Mouse (Mus musculus) adrenal gland, adult 10 weeks (tissue): ENCODE measurements around the gene Krtap4-6. TPM values are rescaled to one million over a fixed set of nuclear protein-coding genes. Genes with fewer than 3 reads are reported as not detected.

Experiments used
- polyA plus RNA-seq: library from polyadenylated mRNA; stranded (reverse); fragments of 350-450 nt; fragmentation: Illumina TruSeq; extraction: RNeasy Lipid Tissue Mini Kit (QIAGEN cat#74804); gene quantifications from one replicate; pipeline ENCODE4 v1.2.3, GENCODE M21; 2014; ENCODE audit warnings: low read depth, low replicate concordance

Krtap4-6 gene
- not detected for polyA plus RNA-seq

DNA sequence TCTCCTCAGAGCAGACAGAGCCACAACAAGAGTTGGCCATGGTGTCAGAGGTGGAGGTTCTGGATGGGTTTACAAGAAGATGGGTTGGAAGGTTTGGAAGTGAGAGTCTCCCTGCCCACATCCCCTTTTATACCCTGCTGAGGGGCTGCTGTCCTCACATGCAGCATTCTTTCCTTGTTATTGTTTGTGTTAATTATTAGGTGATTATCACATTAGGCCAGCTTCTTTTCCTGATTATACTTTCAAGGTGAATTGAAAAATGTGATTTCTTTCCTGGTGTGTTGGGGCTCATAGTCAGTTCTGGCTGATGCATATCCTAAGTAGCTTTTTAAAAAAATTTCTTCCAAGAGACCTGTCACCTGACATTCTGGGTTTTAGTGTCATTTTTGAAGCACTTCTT, at the start of gene Krtap4-6:
Gene Krtap4-6, minus strand, starts transcription at position 101 of the 400 bp plus-strand sequence.

DNA sequence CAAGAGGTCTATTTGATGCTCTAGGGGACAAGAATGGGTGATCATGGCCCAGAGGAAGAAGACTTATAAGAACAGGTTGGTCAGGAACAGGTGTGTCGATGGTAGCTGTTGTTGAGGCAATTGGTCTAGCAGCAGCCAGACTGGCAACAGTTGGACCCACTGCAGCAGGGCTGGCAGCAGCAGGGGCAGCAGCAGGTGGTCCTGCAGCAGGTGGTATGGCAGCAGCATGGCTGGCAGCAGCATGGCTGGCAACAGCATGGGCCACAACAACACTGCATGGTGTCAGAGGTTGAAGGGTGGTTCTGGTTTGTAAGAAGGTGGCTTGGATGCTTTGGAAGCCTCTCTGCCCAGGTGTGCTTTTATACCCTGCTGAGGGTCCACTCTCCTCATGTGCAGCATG, 24.7 kb upstream of the Krtap4-6 start, which contains the start of gene Gm14190:
Gene Gm14190, minus strand, starts transcription at position 278 of the 400 bp plus-strand sequence.

DNA sequence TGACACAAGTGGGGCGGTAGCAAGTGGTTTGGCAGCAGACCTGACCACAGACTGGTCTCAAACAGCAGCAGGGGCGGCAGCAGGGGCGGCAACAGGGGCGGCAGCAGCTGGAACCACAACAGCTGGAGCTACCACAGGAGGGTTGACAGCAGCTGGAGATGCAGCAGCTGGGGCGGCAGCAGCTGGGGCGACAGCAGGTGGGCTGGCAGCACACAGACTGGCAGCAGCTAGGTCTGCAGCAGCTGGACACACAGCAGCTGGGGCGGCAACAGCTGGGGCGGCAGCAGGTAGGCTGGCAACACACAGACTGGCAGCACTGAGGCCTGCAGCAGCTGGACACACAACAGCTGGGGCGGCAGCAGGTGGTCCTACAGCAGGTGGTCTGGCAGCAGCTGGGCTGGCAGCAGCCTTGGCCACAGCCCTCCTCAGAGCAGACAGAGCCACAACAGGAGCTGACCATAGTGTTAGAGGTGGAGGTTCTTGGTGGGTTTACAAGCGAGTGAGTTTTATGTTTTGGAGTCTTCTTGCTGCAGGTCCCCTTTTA, 7.2 kb downstream of the Krtap4-6 start, which contains the start of gene Gm11563:
Gene Gm11563, minus strand, starts transcription at position 494 of the 544 bp plus-strand sequence.

DNA sequence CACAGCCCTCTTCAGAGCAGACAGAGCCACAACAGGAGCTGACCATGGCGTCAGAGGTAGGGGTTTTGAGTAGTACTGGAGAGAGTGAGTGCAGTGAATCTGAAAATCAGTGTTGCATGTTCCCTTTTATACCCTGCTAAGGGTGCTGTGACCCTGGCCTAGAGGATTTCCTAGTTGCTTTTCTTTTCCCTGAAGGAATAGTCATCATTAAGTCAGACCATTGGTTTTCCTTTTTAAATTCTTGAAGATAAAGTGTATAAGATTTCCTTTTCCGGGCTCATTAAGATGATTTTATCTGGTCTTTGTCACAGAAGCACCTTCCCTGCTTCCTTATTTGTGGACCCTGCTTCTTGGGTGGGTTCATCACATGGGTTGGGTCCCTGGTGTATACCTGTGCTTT, 15.6 kb downstream of the Krtap4-6 start, which contains the start of gene Gm11555:
Gene Gm11555, minus strand, starts transcription at position 101 of the 400 bp plus-strand sequence.

DNA sequence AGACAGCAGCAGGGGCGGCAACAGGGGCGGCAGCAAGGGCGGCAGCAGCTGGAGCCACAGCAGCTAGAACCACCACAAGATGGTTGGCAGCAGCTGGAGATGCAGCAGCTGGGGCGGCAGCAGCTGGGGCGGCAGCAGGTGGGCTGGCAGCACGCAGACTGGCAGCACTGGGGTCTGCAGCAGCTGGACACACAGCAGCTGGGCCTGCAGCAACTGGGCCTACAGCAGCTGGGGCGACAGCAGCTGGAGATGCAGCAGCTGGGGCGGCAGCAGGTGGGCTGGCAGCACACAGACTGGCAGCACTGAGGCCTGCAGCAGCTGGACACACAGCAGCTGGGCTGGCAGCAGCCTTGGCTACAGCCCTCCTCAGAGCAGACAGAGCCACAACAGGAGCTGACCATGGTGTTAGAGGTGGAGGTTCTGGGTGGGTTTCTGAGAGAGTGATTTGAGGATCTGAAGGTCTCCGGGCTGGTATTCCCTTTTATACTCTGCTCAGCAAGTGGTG, 22.1 kb downstream of the Krtap4-6 start, which contains the start of gene Krtap4-7:
Gene Krtap4-7, minus strand, starts transcription at position 455 of the 505 bp plus-strand sequence.

DNA sequence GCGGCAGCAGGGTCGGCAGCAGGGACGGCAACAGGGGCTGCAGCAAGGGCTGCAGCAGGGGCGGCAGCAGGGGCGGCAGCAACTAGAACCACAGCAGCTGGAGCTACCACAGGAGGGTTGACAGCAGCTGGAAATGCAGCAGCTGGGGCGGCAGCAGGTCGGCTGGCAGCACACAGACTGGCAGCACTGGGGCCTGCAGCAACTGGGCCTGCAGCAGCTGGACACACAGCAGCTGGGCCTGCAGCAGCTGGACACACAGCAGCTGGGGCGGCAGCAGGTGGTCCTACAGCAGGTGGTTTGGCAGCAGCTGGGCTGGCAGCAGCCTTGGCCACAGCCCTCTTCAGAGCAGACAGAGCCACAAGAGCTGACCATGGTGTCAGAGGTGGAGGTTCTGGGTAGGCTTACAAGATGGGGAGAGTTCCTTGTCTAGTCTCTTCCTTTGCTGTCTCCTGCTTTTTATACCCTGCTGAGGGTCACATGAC, 31.1 kb downstream of the Krtap4-6 start, which contains the start of gene Krtap4-2:
Gene Krtap4-2, minus strand, starts transcription at position 432 of the 482 bp plus-strand sequence.

DNA sequence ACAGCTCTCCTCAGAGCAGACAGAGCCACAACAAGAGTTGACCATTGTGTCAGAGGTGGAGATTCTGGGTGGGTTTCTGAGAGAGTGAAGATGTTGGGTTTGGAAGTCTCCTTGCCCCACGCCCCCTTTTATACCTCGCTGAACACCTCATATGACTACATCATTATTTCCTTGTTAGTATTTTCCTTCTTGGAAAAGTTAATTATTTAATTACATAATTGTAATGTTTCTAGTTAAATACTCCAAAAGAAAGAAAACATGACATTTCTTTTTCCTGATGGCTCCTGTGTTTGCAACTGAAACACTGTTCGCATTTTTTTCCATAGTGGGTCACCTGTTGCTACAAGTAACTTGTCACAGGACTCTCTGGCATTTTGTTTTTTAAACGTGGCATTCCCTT, 37.6 kb downstream of the Krtap4-6 start, which contains the start of gene Krtap4-1:
Gene Krtap4-1, minus strand, starts transcription at position 101 of the 400 bp plus-strand sequence.

DNA sequence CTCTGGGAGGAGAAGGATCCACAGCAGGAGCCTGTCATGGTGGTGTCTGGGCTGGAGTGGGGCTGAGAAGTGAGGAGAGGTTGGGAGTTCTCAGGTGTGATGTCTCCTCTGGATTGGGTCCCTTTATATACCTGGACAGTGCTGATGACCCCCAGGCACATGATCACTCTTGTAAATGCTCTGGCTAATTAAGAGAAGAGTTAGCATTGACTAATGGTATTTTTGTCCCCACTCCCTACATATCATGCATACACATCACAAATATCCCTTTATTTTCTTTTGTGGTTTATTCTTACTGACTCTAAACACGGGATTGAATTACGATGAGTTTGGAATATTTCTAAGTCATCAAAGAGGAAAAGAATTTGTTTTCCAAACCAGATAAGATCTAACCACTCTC, 45.4 kb downstream of the Krtap4-6 start, which contains the start of gene Gm11562:
Gene Gm11562, minus strand, starts transcription at position 101 of the 400 bp plus-strand sequence.

Other genes starting within 250 kb of the Krtap4-6 start
- not detected for gene Krt12, start 243.7 kb downstream of the Krtap4-6 start, polyA plus RNA-seq
- gene Krt20, start 227.8 kb downstream of the Krtap4-6 start, polyA plus RNA-seq: not detected
- gene Krt23, start 172.8 kb downstream of the Krtap4-6 start, polyA plus RNA-seq: not detected
- gene Krt39, start 144.6 kb downstream of the Krtap4-6 start, polyA plus RNA-seq: not detected
- gene Krt40, start 122.8 kb downstream of the Krtap4-6 start, polyA plus RNA-seq: not detected
- gene Krtap3-3, start 115.1 kb downstream of the Krtap4-6 start, polyA plus RNA-seq: not detected
- gene Krtap3-2, start 109.1 kb downstream of the Krtap4-6 start, polyA plus RNA-seq: not detected
- not detected for gene Gm11939, start 106.5 kb downstream of the Krtap4-6 start, polyA plus RNA-seq
- gene Krtap3-1, start 99.3 kb downstream of the Krtap4-6 start, polyA plus RNA-seq: not detected
- not detected for gene Krtap1-5, start 84.9 kb downstream of the Krtap4-6 start, polyA plus RNA-seq
- gene Krtap1-4, start 82.3 kb downstream of the Krtap4-6 start, polyA plus RNA-seq: not detected
- not detected for gene Krtap1-3, start 74.6 kb downstream of the Krtap4-6 start, polyA plus RNA-seq
- gene Krtap9-3, start 67.9 kb downstream of the Krtap4-6 start, polyA plus RNA-seq: not detected
- gene Gm11938, start 62.7 kb downstream of the Krtap4-6 start, polyA plus RNA-seq: not detected
- not detected for gene Gm11937, start 55.8 kb downstream of the Krtap4-6 start, polyA plus RNA-seq
- not detected for gene Krtap2-4, start 51.1 kb downstream of the Krtap4-6 start, polyA plus RNA-seq
- gene Gm11562, start 45.5 kb downstream of the Krtap4-6 start, polyA plus RNA-seq: not detected
- not detected for gene Krtap4-1, start 37.7 kb downstream of the Krtap4-6 start, polyA plus RNA-seq
- not detected for gene Krtap4-2, start 30.9 kb downstream of the Krtap4-6 start, polyA plus RNA-seq
- gene Krtap4-7, start 21.9 kb downstream of the Krtap4-6 start, polyA plus RNA-seq: not detected
- not detected for gene Gm11555, start 15.7 kb downstream of the Krtap4-6 start, polyA plus RNA-seq
- gene Gm11563, start 7.0 kb downstream of the Krtap4-6 start, polyA plus RNA-seq: not detected
- gene Gm14190, start 24.8 kb upstream of the Krtap4-6 start, polyA plus RNA-seq: not detected
- not detected for gene Gm14180, start 68.3 kb upstream of the Krtap4-6 start, polyA plus RNA-seq
- not detected for gene Gm11595, start 107.0 kb upstream of the Krtap4-6 start, polyA plus RNA-seq
- gene Krtap4-8, start 114.7 kb upstream of the Krtap4-6 start, polyA plus RNA-seq: not detected
- not detected for gene Krtap4-9, start 119.2 kb upstream of the Krtap4-6 start, polyA plus RNA-seq
- gene Gm11596, start 127.5 kb upstream of the Krtap4-6 start, polyA plus RNA-seq: not detected
- not detected for gene Gm11569, start 133.0 kb upstream of the Krtap4-6 start, polyA plus RNA-seq
- not detected for gene Gm11554, start 138.5 kb upstream of the Krtap4-6 start, polyA plus RNA-seq
- gene Krtap4-13, start 143.9 kb upstream of the Krtap4-6 start, polyA plus RNA-seq: not detected
- not detected for gene Gm11564, start 149.7 kb upstream of the Krtap4-6 start, polyA plus RNA-seq
- not detected for gene 2300003K06Rik, start 172.1 kb upstream of the Krtap4-6 start, polyA plus RNA-seq
- gene Krtap4-16, start 185.6 kb upstream of the Krtap4-6 start, polyA plus RNA-seq: not detected
- not detected for gene Gm11568, start 192.0 kb upstream of the Krtap4-6 start, polyA plus RNA-seq
- gene Gm11559, start 198.5 kb upstream of the Krtap4-6 start, polyA plus RNA-seq: not detected
- not detected for gene Krtap9-1, start 207.4 kb upstream of the Krtap4-6 start, polyA plus RNA-seq
- gene Gm11567, start 213.2 kb upstream of the Krtap4-6 start, polyA plus RNA-seq: not detected
- gene Krtap31-1, start 242.0 kb upstream of the Krtap4-6 start, polyA plus RNA-seq: not detected
- not detected for gene Gm11565, start 248.8 kb upstream of the Krtap4-6 start, polyA plus RNA-seq